ENCODE assay signal across 9 mouse cellular contexts in the genomic region with DNA sequence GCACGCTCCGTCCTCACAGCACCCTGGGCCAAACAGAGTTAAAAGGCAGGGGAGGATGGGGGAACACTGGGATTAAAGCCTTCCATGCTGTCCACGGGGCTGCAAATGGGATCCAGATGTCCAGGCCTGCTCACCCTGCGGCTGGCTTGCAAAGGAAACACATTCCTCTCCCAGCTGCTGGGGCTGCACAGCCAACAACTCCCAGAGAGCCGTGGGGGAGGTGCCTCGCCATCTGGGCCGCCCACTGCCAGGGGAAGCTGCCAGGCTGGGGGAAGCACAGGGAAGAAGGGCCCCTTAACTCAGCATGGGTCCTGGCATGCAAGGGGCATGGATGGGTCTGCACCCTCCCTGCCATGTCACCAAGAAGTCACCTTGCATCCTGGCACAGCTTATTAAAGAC. TPM values are rescaled to one million over a fixed set of nuclear protein-coding genes. Genes with fewer than 3 reads are reported as not detected.
DNase-seq lines count a peak whose midpoint lies in the region; ATAC-seq lines count a peak whose summit lies in the region.
"Had no signal": no experiment of that assay in that cellular context is flagged by ENCODE, and none has a peak within 500 bp of the region (broad histone marks: within the 10 kb centered on the region; RNA-seq: fewer than 3 reads in every experiment).

No protein-coding gene starts in this region.

- H3K4me2 ChIP-seq in midbrain, embryonic 11.5 days: no peak overlapping the region
- H3K4me2 ChIP-seq in forebrain, embryonic 13.5 days: no peak overlapping the region; the same call in 1 of the 2 replicates
- 0 out of 2 replicates have a peak overlapping the region, but pooled peaks have one; percentile 4 for H3K4me2 ChIP-seq in heart, embryonic 15.5 days

- no peak for ATAC-seq in midbrain, embryonic 11.5 days (ENCODE audit: low FRiP score)
- no peak for ATAC-seq in forebrain, embryonic 13.5 days
- peak; percentile 52 for ATAC-seq in heart, embryonic 15.5 days (replicated peaks; ENCODE audit: insufficient number of reproducible peaks, insufficient read depth, low FRiP score, low read depth)

- peak; percentile 47 for DNase-seq in midbrain, embryonic 10.5 days (ENCODE audit: low spot score)
- no peak for DNase-seq in midbrain, embryonic 11.5 days (ENCODE audit: low spot score, missing footprints)
- DNase-seq in kidney, postnatal 10 days: peak; percentile 90
- DNase-seq in lung, adult 18-20 months: peak; percentile 67 to 74
- DNase-seq in right cerebral cortex, postnatal 14 days: peak; percentile 79
- no peak for DNase-seq in spleen, postnatal 14 days (ENCODE audit: low spot score in 2 of 2)

- WGBS in midbrain, embryonic 10.5 days: 51% methylated on average over 7 of the region's 7 CpGs
- WGBS in midbrain, embryonic 11.5 days: 52% methylated on average over 7 of the region's 7 CpGs
- 41% methylated on average over 7 of the region's 7 CpGs for WGBS in forebrain, embryonic 13.5 days
- WGBS in heart, embryonic 15.5 days: 25% methylated on average over 7 of the region's 7 CpGs

- no peak overlapping the region for H3K27ac ChIP-seq in midbrain, embryonic 10.5 days (replicated peaks)
- H3K27ac ChIP-seq in midbrain, embryonic 11.5 days (ENCODE audit: low read depth, low read length): no peak overlapping the region
- peak overlapping the region; percentile 31; the same call in 1 of the 2 replicates for H3K27ac ChIP-seq in forebrain, embryonic 13.5 days
- peak overlapping the region; percentile 50 for H3K27ac ChIP-seq in heart, embryonic 15.5 days

- H3K9ac ChIP-seq in midbrain, embryonic 11.5 days (ENCODE audit: low read length): no peak overlapping the region
- no peak overlapping the region for H3K9ac ChIP-seq in forebrain, embryonic 13.5 days
- H3K9ac ChIP-seq in heart, embryonic 15.5 days: no peak overlapping the region

- H3K4me1 ChIP-seq in midbrain, embryonic 10.5 days: peaks cover 32% of the 10 kb centered on the region
- H3K4me1 ChIP-seq in midbrain, embryonic 11.5 days (ENCODE audit: control insufficient read depth, insufficient read depth, low read length): 0 out of 2 replicates have a peak, but pooled peaks cover 3% of the 10 kb centered on the region
- peaks cover 51% of the 10 kb centered on the region for H3K4me1 ChIP-seq in forebrain, embryonic 13.5 days
- H3K4me1 ChIP-seq in heart, embryonic 15.5 days (replicated peaks): peaks cover 59% of the 10 kb centered on the region

- H3K9me3 ChIP-seq in midbrain, embryonic 10.5 days (replicated peaks): no peaks in the 10 kb centered on the region
- H3K9me3 ChIP-seq in midbrain, embryonic 11.5 days (ENCODE audit: control insufficient read depth, low read length): no peaks in the 10 kb centered on the region
- no peaks in the 10 kb centered on the region; the same call in 1 of the 2 replicates for H3K9me3 ChIP-seq in forebrain, embryonic 13.5 days (replicated peaks)
- H3K9me3 ChIP-seq in heart, embryonic 15.5 days (replicated peaks): no peaks in the 10 kb centered on the region

- peaks cover 17% of the 10 kb centered on the region for H3K27me3 ChIP-seq in midbrain, embryonic 10.5 days (ENCODE audit: low read depth, poor library complexity, severe bottlenecking)
- H3K27me3 ChIP-seq in midbrain, embryonic 11.5 days (ENCODE audit: control insufficient read depth, insufficient read depth, low read length): no peaks in the 10 kb centered on the region
- H3K27me3 ChIP-seq in forebrain, embryonic 13.5 days: peaks cover 10% of the 10 kb centered on the region; the same call in 1 of the 2 replicates
- no peaks in the 10 kb centered on the region for H3K27me3 ChIP-seq in heart, embryonic 15.5 days

- H3K36me3 ChIP-seq in midbrain, embryonic 10.5 days: no peaks in the 10 kb centered on the region
- H3K36me3 ChIP-seq in midbrain, embryonic 11.5 days (ENCODE audit: control insufficient read depth, insufficient read depth, low read length): no peaks in the 10 kb centered on the region
- no peaks in the 10 kb centered on the region for H3K36me3 ChIP-seq in forebrain, embryonic 13.5 days (ENCODE audit: poor library complexity, severe bottlenecking)
- H3K36me3 ChIP-seq in heart, embryonic 15.5 days: no peaks in the 10 kb centered on the region

- H3K4me3 ChIP-seq in midbrain, embryonic 10.5 days: no peak overlapping the region
- H3K4me3 ChIP-seq in midbrain, embryonic 11.5 days (ENCODE audit: low read depth, low read length): no peak overlapping the region
- H3K4me3 ChIP-seq in forebrain, embryonic 13.5 days: no peak overlapping the region
- no peak overlapping the region for H3K4me3 ChIP-seq in heart, embryonic 15.5 days

RNA-seq across cellular contexts. Expression of gene Cbfa2t3, which starts 37.8 kb away (rescaled TPM):
- 1.9 and 3.4 TPM in 2 replicates for polyA plus RNA-seq in midbrain, embryonic 10.5 days (2016; fragmentation: Nextera tagmentation; extraction: Ambion mirVana)
- 6.1 and 6.4 TPM in 2 replicates for polyA plus RNA-seq in midbrain, embryonic 11.5 days (2014; fragmentation: Nextera tagmentation; extraction: Ambion mirVana)
- 12.4 and 13.9 TPM in 2 replicates for polyA plus RNA-seq in forebrain, embryonic 13.5 days (2015; fragmentation: Nextera tagmentation; extraction: Ambion mirVana)
- 4.2 and 5.9 TPM in 2 replicates for polyA plus RNA-seq in heart, embryonic 15.5 days (2015; fragmentation: Nextera tagmentation; extraction: Ambion mirVana)

RNA-seq across cellular contexts. Expression of gene Pabpn1l, which starts 38.6 kb away (rescaled TPM):
- not detected in 2 replicates for polyA plus RNA-seq in midbrain, embryonic 10.5 days (2016; fragmentation: Nextera tagmentation; extraction: Ambion mirVana)
- not detected in 2 replicates for polyA plus RNA-seq in midbrain, embryonic 11.5 days (2014; fragmentation: Nextera tagmentation; extraction: Ambion mirVana)
- polyA plus RNA-seq in forebrain, embryonic 13.5 days (2015; fragmentation: Nextera tagmentation; extraction: Ambion mirVana): not detected in 2 replicates
- not detected in 2 replicates for polyA plus RNA-seq in heart, embryonic 15.5 days (2015; fragmentation: Nextera tagmentation; extraction: Ambion mirVana)
- polyA plus RNA-seq: gonadal fat pad, adult 2 months had no signal

RNA-seq across cellular contexts. Expression of gene Trappc2l, which starts 49.7 kb away (rescaled TPM):
- polyA plus RNA-seq in midbrain, embryonic 10.5 days (2016; fragmentation: Nextera tagmentation; extraction: Ambion mirVana): 51.0 and 61.2 TPM in 2 replicates
- polyA plus RNA-seq in midbrain, embryonic 11.5 days (2014; fragmentation: Nextera tagmentation; extraction: Ambion mirVana): 43.0 and 43.7 TPM in 2 replicates
- polyA plus RNA-seq in forebrain, embryonic 13.5 days (2015; fragmentation: Nextera tagmentation; extraction: Ambion mirVana): 69.3 and 79.6 TPM in 2 replicates
- 47.1 and 56.2 TPM in 2 replicates for polyA plus RNA-seq in heart, embryonic 15.5 days (2015; fragmentation: Nextera tagmentation; extraction: Ambion mirVana)

RNA-seq across cellular contexts. Expression of gene Galns, which starts 49.9 kb away (rescaled TPM):
- polyA plus RNA-seq in midbrain, embryonic 10.5 days (2016; fragmentation: Nextera tagmentation; extraction: Ambion mirVana): 6.6 and 7.7 TPM in 2 replicates
- polyA plus RNA-seq in midbrain, embryonic 11.5 days (2014; fragmentation: Nextera tagmentation; extraction: Ambion mirVana): 6.0 and 6.4 TPM in 2 replicates
- polyA plus RNA-seq in forebrain, embryonic 13.5 days (2015; fragmentation: Nextera tagmentation; extraction: Ambion mirVana): 3.0 and 3.2 TPM in 2 replicates
- polyA plus RNA-seq in heart, embryonic 15.5 days (2015; fragmentation: Nextera tagmentation; extraction: Ambion mirVana): 8.0 and 12.2 TPM in 2 replicates

Comparison
In these comparisons a context has a peak if more than half of its experiments do, and no peak if none do; other contexts are left out.
1. DNase-seq: peak in midbrain, embryonic 10.5 days (single experiment), kidney, postnatal 10 days (single experiment), lung, adult 18-20 months (2 of 2) and right cerebral cortex, postnatal 14 days (single experiment); none in midbrain, embryonic 11.5 days (single experiment) and spleen, postnatal 14 days (0 of 2).
2. H3K27ac ChIP-seq: peak in forebrain, embryonic 13.5 days (single experiment) and heart, embryonic 15.5 days (single experiment); none in midbrain, embryonic 10.5 days (single experiment) and midbrain, embryonic 11.5 days (single experiment).